Mouse (Mus musculus) kidney, adult 2 months (tissue): ENCODE results near the gene Spg7.

ENCODE experiments used
- CTCF ChIP-seq: fragments of 200-500 bp; conservative IDR thresholded peaks from 2 replicates; pipeline ENCODE4 v1.5.1; 2011; ENCODE audit warnings: low read depth, mild to moderate bottlenecking, control low read depth, low read length, moderate library complexity, mixed read lengths; ENCODE audit not compliant: insufficient read depth, insufficient read length
- POLR2A ChIP-seq: fragments of 200-500 bp; IDR thresholded peaks from one replicate; pipeline ENCODE4 v1.6.1; 2011; ENCODE audit warnings: low read depth, low read length, control low read depth

DNA sequence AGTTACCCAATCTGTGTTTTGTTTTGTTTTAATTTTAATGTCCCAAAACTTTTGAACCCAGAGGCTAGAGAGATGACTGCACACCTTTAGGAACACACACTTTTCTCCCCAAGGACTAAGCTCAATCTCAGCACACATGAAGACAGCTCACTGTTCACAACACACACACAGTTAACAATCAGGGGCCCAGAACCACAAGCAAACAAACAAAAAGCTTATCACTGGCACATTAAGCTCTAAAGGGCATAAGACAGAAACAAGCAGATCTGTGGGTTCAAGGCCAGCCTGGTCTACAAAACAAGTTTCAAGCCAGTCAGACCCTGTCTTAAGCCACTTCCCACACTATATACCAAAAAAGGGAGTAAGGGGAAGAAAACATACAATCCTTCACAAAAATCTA is 29.3 kb upstream of the Spg7 start:
- TF ChIP-seq CTCF (no peak), POLR2A (no peak)
